Mouse (Mus musculus): ENCODE data around the gene Prickle3.

DNA sequence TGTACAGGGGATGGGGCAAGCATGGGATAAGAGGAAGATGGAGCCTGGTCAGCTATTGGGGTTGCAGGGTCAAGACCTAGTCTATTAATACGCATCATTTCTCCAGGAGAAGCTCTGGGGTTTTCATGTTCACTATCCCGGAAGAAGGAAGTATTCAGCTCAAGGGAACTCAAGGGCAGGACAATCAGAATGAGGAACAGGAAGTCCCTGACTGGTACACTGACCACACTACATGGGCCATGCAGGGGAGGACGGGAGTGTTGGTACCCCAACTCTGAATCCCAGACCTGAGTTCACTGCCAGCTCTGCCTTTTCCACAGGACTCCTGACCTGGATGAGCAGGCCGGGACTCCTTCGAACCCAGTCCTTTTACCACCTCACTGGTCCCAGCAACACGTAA lies 24.5 kb upstream of the Prickle3 start:
- TF ChIP-seq CTCF (IDR thresholded peaks at IDR 0.05; ENCODE audit: borderline replicate concordance, extremely low read depth, insufficient read depth, insufficient read length) (no peak), POLR2A (IDR thresholded peaks at IDR 0.05; ENCODE audit: borderline replicate concordance, extremely low read depth, insufficient read depth, insufficient read length, poor library complexity, severe bottlenecking) (no peak)

Data from brain, embryonic 14.5 days (tissue).